Mouse (Mus musculus) MEL (cell line): ENCODE results near the gene Gm13539. TPM values are rescaled to one million over a fixed set of nuclear protein-coding genes. Genes with fewer than 3 reads are reported as not detected.

Experiments used
- DNase-seq: peaks from one replicate; pipeline ENCODE4 v3.0.0; 2011; ENCODE audit warnings: low read depth, low spot score
- H3K27ac ChIP-seq: 2 replicates; pipeline ENCODE4 v1.5.1; 2012; ENCODE audit warnings: low read depth, mild to moderate bottlenecking, control low read depth, low read length, moderate library complexity; ENCODE audit not compliant: control insufficient read depth
- H3K27me3 ChIP-seq, 2 experiments: fragments of 150-350 bp in 1 of 2; sonication (generic) in 1 of 2; 2 replicates each; pipeline ENCODE4 v1.6.1; 2012; ENCODE audit warnings: low read length in 2 of 2, mild to moderate bottlenecking in 2 of 2, improper control_type of control experiment in 1 of 2, moderate library complexity in 1 of 2; ENCODE audit not compliant: insufficient read depth in 2 of 2, control insufficient read depth in 1 of 2
- H3K36me3 ChIP-seq, 2 experiments: 2 replicates each; pipeline ENCODE4 v1.6.1; 2012 to 2014; ENCODE audit warnings: low read length in 2 of 2, improper control_type of control experiment in 1 of 2, inconsistent platforms in 1 of 2, mild to moderate bottlenecking in 1 of 2; ENCODE audit not compliant: insufficient read depth in 2 of 2, control insufficient read depth in 1 of 2
- H3K4me1 ChIP-seq, 2 experiments: fragments of 150-350 bp in 1 of 2; sonication (generic) in 1 of 2; 2 replicates each; pipeline ENCODE4 v1.6.1; 2012; ENCODE audit warnings: low read length in 2 of 2, improper control_type of control experiment in 1 of 2, mild to moderate bottlenecking in 1 of 2; ENCODE audit not compliant: insufficient read depth in 2 of 2, control insufficient read depth in 1 of 2
- H3K4me3 ChIP-seq, 2 experiments: fragments of 150-350 bp in 1 of 2; sonication (generic) in 1 of 2; 2 replicates each; pipeline ENCODE4 v1.5.1; 2012; ENCODE audit warnings: low read depth in 2 of 2, low read length in 2 of 2, mild to moderate bottlenecking in 2 of 2, moderate library complexity in 2 of 2, control low read depth in 1 of 2, improper control_type of control experiment in 1 of 2; ENCODE audit not compliant: control insufficient read depth in 1 of 2, insufficient read depth in 1 of 2
- H3K79me2 ChIP-seq: 2 replicates; pipeline ENCODE4 v1.6.1; 2012; ENCODE audit warnings: mild to moderate bottlenecking, low read length, moderate library complexity; ENCODE audit not compliant: control insufficient read depth, poor library complexity, insufficient read depth
- H3K9ac ChIP-seq: 2 replicates; pipeline ENCODE4 v1.6.1; 2012; ENCODE audit warnings: low read depth, mild to moderate bottlenecking, control low read depth, low read length, moderate library complexity; ENCODE audit not compliant: control insufficient read depth, poor library complexity, severe bottlenecking
- H3K9me3 ChIP-seq: fragments of 150-350 bp; sonication (generic); replicated peaks from 2 replicates; pipeline ENCODE4 v1.6.1; 2012; ENCODE audit warnings: mild to moderate bottlenecking, low read length, improper control_type of control experiment, moderate library complexity; ENCODE audit not compliant: insufficient read depth
- CHD1 ChIP-seq: IDR thresholded peaks from 2 replicates; pipeline ENCODE4 v1.6.1; 2012; ENCODE audit warnings: low read depth, mild to moderate bottlenecking, inconsistent platforms, low read length, improper control_type of control experiment
- CHD2 ChIP-seq: IDR thresholded peaks from 2 replicates; pipeline ENCODE4 v1.6.1; 2011; ENCODE audit warnings: low read length, improper control_type of control experiment
- CTCF ChIP-seq, 3 experiments: IDR thresholded peaks in 2 of 3; conservative IDR thresholded peaks in 1 of 3; 2 replicates each; pipeline ENCODE4 v1.5.1; 2011 to 2012; ENCODE audit warnings: low read length in 3 of 3, low read depth in 2 of 3, mild to moderate bottlenecking in 2 of 3, improper control_type of control experiment in 1 of 3, inconsistent platforms in 1 of 3, mixed read lengths in 1 of 3, moderate library complexity in 1 of 3; ENCODE audit not compliant: control insufficient read depth in 1 of 3, insufficient read depth in 1 of 3, poor library complexity in 1 of 3, severe bottlenecking in 1 of 3
- E2F4 ChIP-seq: IDR thresholded peaks from 2 replicates; pipeline ENCODE4 v1.6.1; 2011; ENCODE audit warnings: low read depth, low read length, improper control_type of control experiment, borderline replicate concordance
- EP300 ChIP-seq, 2 experiments: IDR thresholded peaks; 2 replicates each; pipeline ENCODE4 v1.6.1; 2011; ENCODE audit warnings: improper control_type of control experiment in 2 of 2, low read length in 2 of 2, low read depth in 1 of 2, mild to moderate bottlenecking in 1 of 2
- ETS1 ChIP-seq: IDR thresholded peaks from 2 replicates; pipeline ENCODE4 v1.6.1; 2012; ENCODE audit warnings: low read depth, mild to moderate bottlenecking, inconsistent platforms, low read length, improper control_type of control experiment, moderate library complexity
- JUND ChIP-seq: IDR thresholded peaks from 2 replicates; pipeline ENCODE4 v1.6.1; 2011; ENCODE audit warnings: low read depth, mild to moderate bottlenecking, improper control_type of control experiment, low read length
- MXI1 ChIP-seq: IDR thresholded peaks from 2 replicates; pipeline ENCODE4 v1.6.1; 2011; ENCODE audit warnings: mild to moderate bottlenecking, low read depth, low read length, improper control_type of control experiment
- MYB ChIP-seq: IDR thresholded peaks from 2 replicates; pipeline ENCODE4 v1.6.1; 2011; ENCODE audit warnings: mild to moderate bottlenecking, low read depth, low read length, improper control_type of control experiment
- NELFE ChIP-seq: IDR thresholded peaks from 2 replicates; pipeline ENCODE4 v1.6.1; 2011; ENCODE audit warnings: low read depth, low read length, improper control_type of control experiment
- POLR2A ChIP-seq, 2 experiments: IDR thresholded peaks; 2 replicates each; pipeline ENCODE4 v1.6.1; 2011 to 2012; ENCODE audit warnings: low read length in 2 of 2, mild to moderate bottlenecking in 2 of 2, control low read depth in 1 of 2, improper control_type of control experiment in 1 of 2, low read depth in 1 of 2, moderate library complexity in 1 of 2; ENCODE audit not compliant: control insufficient read depth in 1 of 2, insufficient read depth in 1 of 2, poor library complexity in 1 of 2
- POLR2AphosphoS2 ChIP-seq: IDR thresholded peaks from 2 replicates; pipeline ENCODE4 v1.6.1; 2011; ENCODE audit warnings: low read length, improper control_type of control experiment
- SIN3A ChIP-seq: IDR thresholded peaks from 2 replicates; pipeline ENCODE4 v1.6.1; 2012; ENCODE audit warnings: low read length, improper control_type of control experiment, inconsistent platforms
- TCF12 ChIP-seq: IDR thresholded peaks from 2 replicates; pipeline ENCODE4 v1.6.1; 2014; ENCODE audit warnings: low read depth, mild to moderate bottlenecking, inconsistent platforms, low read length, improper control_type of control experiment, moderate library complexity
- UBTF ChIP-seq: IDR thresholded peaks from 2 replicates; pipeline ENCODE4 v1.6.1; 2012; ENCODE audit warnings: low read depth, mild to moderate bottlenecking, inconsistent platforms, low read length, improper control_type of control experiment, moderate library complexity, borderline replicate concordance; ENCODE audit not compliant: insufficient read depth
- USF2 ChIP-seq, 2 experiments: IDR thresholded peaks; 2 replicates each; pipeline ENCODE4 v1.6.1; 2011 to 2012; ENCODE audit warnings: improper control_type of control experiment in 2 of 2, low read length in 2 of 2, borderline replicate concordance in 1 of 2, inconsistent platforms in 1 of 2, low read depth in 1 of 2, mild to moderate bottlenecking in 1 of 2; ENCODE audit not compliant: insufficient read depth in 1 of 2
- polyA plus RNA-seq, 2 experiments: library from polyadenylated mRNA; stranded (reverse) in 1 of 2; unstranded in 1 of 2; fragments of >175 nt in 1 of 2; fragments of >200 nt in 1 of 2; gene quantifications; 2 replicates each; pipeline versions ENCODE4 v1.2.1 to v1.2.4; 2012; ENCODE audit warnings: low replicate concordance in 2 of 2, low read depth in 1 of 2; ENCODE audit not compliant: insufficient read length in 2 of 2, insufficient read depth in 1 of 2, missing spikeins in 1 of 2
- total RNA-seq: library from RNA; depleted of rRNA; stranded (reverse); fragments of 300-350 nt; gene quantifications from 2 replicates; pipeline ENCODE4 v1.2.3, GENCODE M21; 2012

Gene Gm13539
- total and polyA plus RNA-seq, 3 experiments = not detected

DNA sequence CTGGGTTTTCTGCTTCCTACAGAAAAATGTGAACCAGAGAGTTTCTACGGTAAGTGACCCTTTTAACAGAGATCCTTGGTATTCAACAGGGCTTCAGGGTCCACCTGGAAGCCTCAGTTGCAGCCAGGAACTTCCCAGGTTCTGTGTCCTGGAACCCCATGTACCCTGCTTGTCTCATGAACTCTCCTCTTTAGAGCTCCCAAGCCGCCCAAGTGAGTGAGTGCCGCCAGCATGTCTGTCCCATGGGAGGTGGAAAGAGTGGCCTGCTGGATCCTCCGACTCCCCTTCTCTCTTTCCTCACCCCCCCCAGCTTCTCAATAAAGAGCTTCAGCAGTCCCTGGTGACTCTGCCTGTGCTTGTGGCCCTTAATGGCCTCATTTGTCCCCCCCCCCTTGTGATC is 14.3 kb upstream of the Gm13539 start:
- no peak overlapping the region for H3K27ac ChIP-seq
- no peaks in the 10 kb centered on the region for H3K36me3 ChIP-seq
- no peak for DNase-seq
- H3K9me3 ChIP-seq = no peaks in the 10 kb centered on the region
- 0 out of 4 replicates have a peak, but pooled peaks cover 0 to 3% of the 10 kb centered on the region in 2 experiments for H3K4me1 ChIP-seq
- TF ChIP-seq MYB (no peak), EP300 (IDR thresholded peaks at IDR 0.05; ENCODE audit: low read depth in 1 of 2, low read length in 2 of 2) (no peak), UBTF (no peak), NELFE (no peak), POLR2AphosphoS2 (no peak), SIN3A (no peak)
- H3K79me2 ChIP-seq = no peaks in the 10 kb centered on the region
- H3K27me3 ChIP-seq = peaks cover 0 to 4% of the 10 kb centered on the region in 2 experiments; a peak in 1 of 4 replicates
- H3K9ac ChIP-seq = no peak overlapping the region
- H3K4me3 ChIP-seq = no peak overlapping the region

DNA sequence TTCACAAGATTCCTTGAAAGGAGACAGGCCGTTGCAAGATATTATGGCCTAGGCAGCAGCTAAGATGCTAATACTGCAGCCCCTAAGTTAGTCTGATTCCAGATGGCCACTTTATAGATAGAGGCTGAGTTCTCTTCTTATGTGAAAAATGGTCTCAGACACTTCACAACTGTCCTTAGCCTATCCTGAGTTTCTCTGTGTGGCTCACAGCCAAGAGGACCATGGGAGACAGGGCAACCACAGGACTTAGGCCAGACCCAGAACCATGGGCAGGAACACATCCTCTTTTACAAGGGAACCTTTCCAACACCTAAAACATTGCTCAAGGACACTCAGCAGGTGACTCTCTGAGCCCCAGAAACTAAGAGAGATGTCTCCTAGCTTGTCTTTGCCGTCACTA is 8.6 kb upstream of the Gm13539 start:
- TF ChIP-seq MXI1 (no peak), SIN3A (no peak)
- Histone ChIP-seq H3K9me3 (no peaks in the 10 kb centered on the region), H3K9ac (no peak overlapping the region), H3K27ac (no peak overlapping the region), H3K4me1 (0 out of 4 replicates have a peak, but pooled peaks cover 0 to 3% of the 10 kb centered on the region in 2 experiments), H3K27me3 (peaks cover 0 to 4% of the 10 kb centered on the region in 2 experiments; a peak in 2 of 4 replicates), H3K4me3 (no peak overlapping the region), H3K36me3 (no peaks in the 10 kb centered on the region), H3K79me2 (no peaks in the 10 kb centered on the region)
- no peak for DNase-seq

DNA sequence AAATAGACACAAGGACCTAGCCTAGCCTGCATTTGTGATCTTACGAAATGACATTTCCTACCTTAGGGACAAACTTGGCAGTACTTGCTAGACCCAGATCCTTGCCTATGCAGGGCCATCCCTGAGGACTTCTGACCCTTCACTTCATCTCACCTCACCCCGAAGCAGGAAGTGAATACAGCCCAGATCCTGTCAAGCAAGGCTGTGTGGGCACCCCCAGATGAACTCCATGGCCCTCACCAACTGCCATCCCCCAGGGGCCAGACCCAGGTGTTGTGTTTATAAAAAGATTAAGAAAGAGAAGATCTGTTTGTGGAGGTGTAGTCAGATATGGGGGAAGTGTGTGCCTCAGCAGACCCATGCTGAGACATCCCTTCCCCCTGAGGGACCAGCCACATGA is 7.4 kb upstream of the Gm13539 start:
- H3K9me3 ChIP-seq = no peaks in the 10 kb centered on the region
- H3K4me1 ChIP-seq = 0 out of 4 replicates have a peak, but pooled peaks cover 0 to 3% of the 10 kb centered on the region in 2 experiments
- H3K27ac ChIP-seq = no peak overlapping the region
- H3K27me3 ChIP-seq = no peaks in the 10 kb centered on the region; a peak in 2 of 4 replicates
- H3K36me3 ChIP-seq = no peaks in the 10 kb centered on the region
- no peak for DNase-seq
- H3K4me3 ChIP-seq = no peak overlapping the region
- H3K9ac ChIP-seq = no peak overlapping the region
- no peak for TF ChIP-seq POLR2A (IDR thresholded peaks at IDR 0.05; ENCODE audit: control insufficient read depth in 1 of 2, insufficient read depth in 1 of 2, low read depth in 1 of 2, low read length in 2 of 2, poor library complexity in 1 of 2)
- TF ChIP-seq MYB = no peak
- no peak for TF ChIP-seq JUND
- TF ChIP-seq USF2 (IDR thresholded peaks at IDR 0.05; ENCODE audit: borderline replicate concordance in 1 of 2, insufficient read depth in 1 of 2, low read depth in 1 of 2, low read length in 2 of 2) = no peak
- TF ChIP-seq CHD2 = no peak
- no peak for TF ChIP-seq ETS1
- no peak for TF ChIP-seq CTCF (IDR thresholded peaks at IDR 0.05 in 2 of 3, conservative IDR thresholded peaks at IDR 0.05 in 1 of 3; ENCODE audit: control insufficient read depth in 1 of 3, insufficient read depth in 1 of 3, low read depth in 2 of 3, low read length in 3 of 3, poor library complexity in 1 of 3, severe bottlenecking in 1 of 3)
- TF ChIP-seq E2F4 = no peak
- no peak for TF ChIP-seq POLR2AphosphoS2
- TF ChIP-seq TCF12 = no peak
- no peak for TF ChIP-seq CHD1
- H3K79me2 ChIP-seq = no peaks in the 10 kb centered on the region
